Mouse (Mus musculus) forebrain, embryonic 15.5 days (tissue): ENCODE measurements around the gene G6pdx. TPM values are rescaled to one million over a fixed set of nuclear protein-coding genes. Genes with fewer than 3 reads are reported as not detected.
A peak's percentile ranks its signal among the peaks of the same experiment; 100 is the strongest.

ENCODE experiments used
- ATAC-seq: fragments of 200-750 bp; cut with Nextera tagmentation; replicated peaks from 2 replicates; pipeline ENCODE4 v1.8.0; 2017; ENCODE audit warnings: mild to moderate bottlenecking, moderate TSS enrichment, moderate library complexity
- H3K27ac ChIP-seq: fragments of 300-500 bp; sonication (generic); replicated peaks from 2 replicates; pipeline ENCODE4 v1.5.1; 2015; ENCODE audit warnings: mild to moderate bottlenecking, inconsistent platforms
- H3K27me3 ChIP-seq: fragments of 300-500 bp; sonication (generic); 2 replicates; pipeline ENCODE4 v1.6.1; 2015; ENCODE audit warnings: inconsistent platforms
- H3K36me3 ChIP-seq: fragments of 300-500 bp; sonication (generic); 2 replicates; pipeline ENCODE4 v1.6.1; 2015; ENCODE audit warnings: mild to moderate bottlenecking, inconsistent platforms
- H3K4me1 ChIP-seq: fragments of 300-500 bp; sonication (generic); 2 replicates; pipeline ENCODE4 v1.6.1; 2015; ENCODE audit warnings: inconsistent platforms
- H3K4me2 ChIP-seq: fragments of 300-500 bp; sonication (generic); replicated peaks from 2 replicates; pipeline ENCODE4 v1.6.1; 2015; ENCODE audit warnings: mild to moderate bottlenecking, inconsistent platforms
- H3K4me3 ChIP-seq: fragments of 300-500 bp; sonication (generic); 2 replicates; pipeline ENCODE4 v1.5.1; 2015; ENCODE audit warnings: mild to moderate bottlenecking, inconsistent platforms
- H3K9ac ChIP-seq: fragments of 300-500 bp; sonication (generic); replicated peaks from 2 replicates; pipeline ENCODE4 v1.6.1; 2015; ENCODE audit warnings: mild to moderate bottlenecking, inconsistent platforms
- H3K9me3 ChIP-seq: fragments of 300-500 bp; sonication (generic); 2 replicates; pipeline ENCODE4 v1.6.1; 2016; ENCODE audit warnings: inconsistent platforms
- WGBS: fragments of 180-500 bp; shearing (Covaris S2); methylation state at CpG from one replicate; pipeline ENCODE4 v1.1.7; 2015; ENCODE audit warnings: mixed read lengths; 5-methylcytosine and 5-hydroxymethylcytosine counted together
- polyA plus RNA-seq: library from polyadenylated mRNA; unstranded; fragments of >200 nt; fragmentation: Nextera tagmentation; extraction: Ambion mirVana; gene quantifications from 2 replicates; pipeline ENCODE4 v1.2.1, GENCODE M21; 2015

G6pdx gene
- 61.0 and 63.2 TPM in 2 replicates for polyA plus RNA-seq

DNA sequence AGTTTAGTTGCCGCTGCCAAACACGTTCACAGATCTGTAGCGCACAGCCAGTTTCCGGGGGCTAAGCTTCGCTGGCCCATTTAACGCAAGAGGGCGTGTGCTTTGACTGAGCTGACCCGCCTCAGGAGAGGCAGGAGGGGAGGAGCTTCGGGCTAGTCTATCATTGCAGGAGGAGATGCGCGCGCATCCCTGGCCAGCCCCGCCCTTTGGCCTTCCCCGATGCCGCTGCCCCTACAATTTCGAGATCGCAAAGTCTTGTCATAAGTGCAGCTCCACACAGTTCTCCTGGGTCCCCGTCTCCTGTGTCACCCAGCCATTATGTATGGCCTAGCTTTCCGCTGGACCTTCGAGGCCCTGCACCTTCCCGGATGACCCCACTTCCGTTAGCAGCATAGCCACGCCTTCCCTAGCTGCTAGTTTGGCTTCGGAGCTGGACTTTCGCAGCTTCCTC is at the start of gene G6pdx:
TSS of gene G6pdx (minus strand) at position 369 of the 451 bp plus-strand sequence.
- Histone ChIP-seq H3K36me3 (no peaks in the 10 kb centered on the region), H3K4me2 (peak within 1 kb of the TSS; percentile 42), H3K27me3 (no peaks in the 10 kb centered on the region), H3K4me1 (peaks cover 9% of the 10 kb centered on the region), H3K9me3 (no peaks in the 10 kb centered on the region), H3K27ac (peak within 1 kb of the TSS; percentile 81), H3K4me3 (peak within 1 kb of the TSS; percentile 52), H3K9ac (peak within 1 kb of the TSS; percentile 50)
- peak; percentile 83 for ATAC-seq
- 16% methylated on average over 23 of the region's 25 CpGs for WGBS

DNA sequence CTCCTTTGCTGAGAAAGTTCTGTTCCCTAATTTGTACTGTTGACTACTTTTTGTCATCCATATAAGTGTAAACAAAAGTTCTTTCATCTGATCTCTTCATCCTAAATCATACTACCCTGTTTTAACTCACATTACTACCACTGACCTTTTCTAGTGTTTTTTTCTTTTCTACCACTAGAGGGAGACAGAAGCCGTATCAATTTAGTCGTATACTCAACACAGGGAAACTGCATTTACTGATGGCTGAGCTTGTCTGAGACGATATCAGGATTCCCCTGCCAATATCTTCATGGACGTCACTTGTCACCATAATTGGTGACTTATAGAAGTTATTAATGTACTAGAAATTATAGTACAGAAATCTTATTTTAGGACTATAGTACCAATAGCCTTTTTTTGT is 23.8 kb upstream of the G6pdx start:
- H3K9ac ChIP-seq = no peak overlapping the region
- no peaks in the 10 kb centered on the region for H3K9me3 ChIP-seq
- H3K36me3 ChIP-seq = no peaks in the 10 kb centered on the region
- no peaks in the 10 kb centered on the region for H3K27me3 ChIP-seq
- 17% methylated on average over 4 of the region's 4 CpGs for WGBS
- peak; percentile 74 for ATAC-seq
- no peaks in the 10 kb centered on the region for H3K4me1 ChIP-seq
- no peak overlapping the region for H3K4me2 ChIP-seq
- no peak overlapping the region for H3K27ac ChIP-seq
- H3K4me3 ChIP-seq = no peak overlapping the region

DNA sequence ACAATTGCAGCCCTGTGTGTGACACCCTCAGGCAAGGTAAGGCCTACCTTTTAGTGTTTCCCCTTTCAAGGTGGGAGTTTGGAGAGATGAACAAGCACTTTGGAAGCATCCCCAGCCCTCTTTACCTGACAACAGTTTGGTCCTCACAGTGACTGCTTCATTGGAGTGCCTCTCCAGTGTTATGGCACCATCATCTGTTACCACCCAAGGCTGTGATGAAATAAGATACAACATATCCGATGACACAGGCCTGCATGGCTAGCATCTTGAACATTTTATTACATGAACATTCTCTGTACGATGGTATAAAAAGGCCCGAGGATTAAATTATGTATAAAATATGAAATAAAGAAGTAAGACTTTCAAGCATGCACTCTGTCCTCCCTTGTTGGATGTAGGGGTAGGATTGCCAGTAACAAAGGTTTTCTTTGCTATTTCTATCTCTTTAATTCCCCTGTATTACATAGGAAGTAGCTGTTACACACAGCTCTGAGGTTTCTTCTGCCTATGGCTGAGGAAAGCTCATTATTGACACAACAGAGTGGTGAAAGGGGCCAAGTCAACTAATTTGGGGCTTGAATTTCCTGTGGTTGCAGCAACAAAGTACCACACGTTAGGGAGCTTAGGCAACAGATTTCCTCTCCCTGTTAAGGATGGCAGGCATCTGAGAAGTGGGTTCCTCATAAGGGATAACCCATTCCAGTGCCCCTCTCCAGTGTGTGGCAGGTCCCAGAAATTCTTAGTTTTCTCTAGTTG is 22.3 kb upstream of the G6pdx start:
- ATAC-seq = no peak
- Histone ChIP-seq H3K36me3 (no peaks in the 10 kb centered on the region), H3K27ac (no peak overlapping the region), H3K9ac (no peak overlapping the region), H3K4me2 (no peak overlapping the region), H3K4me1 (no peaks in the 10 kb centered on the region), H3K9me3 (no peaks in the 10 kb centered on the region), H3K4me3 (no peak overlapping the region), H3K27me3 (no peaks in the 10 kb centered on the region)
- 83% methylated on average over 4 of the region's 4 CpGs for WGBS

DNA sequence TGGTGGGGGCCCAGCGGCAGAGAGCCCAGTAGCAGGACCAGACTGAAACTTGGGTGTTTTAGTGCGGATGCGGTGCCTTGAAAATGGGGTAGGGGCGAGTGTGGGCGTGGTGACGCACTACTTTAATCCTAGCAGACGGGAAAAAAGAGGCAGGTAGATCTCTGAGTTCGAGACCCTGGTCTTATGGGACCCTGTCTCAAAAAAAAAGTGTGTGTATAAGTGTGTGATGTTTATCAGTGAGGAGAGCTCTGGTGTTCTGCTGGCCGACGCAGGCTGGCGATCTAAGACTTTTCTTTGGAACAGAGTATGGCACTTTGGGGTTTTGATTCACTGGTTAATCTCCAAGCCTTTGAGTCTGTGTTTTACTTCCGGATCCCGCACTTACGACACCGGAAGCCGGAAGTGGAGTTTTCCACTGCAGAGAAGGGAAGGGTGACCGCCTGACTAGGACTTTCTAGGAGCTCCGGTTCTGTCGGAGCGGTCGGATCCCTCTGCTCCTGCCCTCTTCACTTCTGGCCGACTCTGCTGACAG is 362 bp upstream of the G6pdx start:
- peaks cover 9% of the 10 kb centered on the region for H3K4me1 ChIP-seq
- H3K4me3 ChIP-seq = peak overlapping the region; percentile 52
- no peaks in the 10 kb centered on the region for H3K27me3 ChIP-seq
- 17% methylated on average over 22 of the region's 22 CpGs for WGBS
- peak overlapping the region; percentile 50 for H3K9ac ChIP-seq
- no peaks in the 10 kb centered on the region for H3K9me3 ChIP-seq
- peak overlapping the region; percentile 81 for H3K27ac ChIP-seq
- peak overlapping the region; percentile 42 for H3K4me2 ChIP-seq
- peak; percentile 78 for ATAC-seq
- H3K36me3 ChIP-seq = peaks cover 3% of the 10 kb centered on the region; the same call in 1 of the 2 replicates

DNA sequence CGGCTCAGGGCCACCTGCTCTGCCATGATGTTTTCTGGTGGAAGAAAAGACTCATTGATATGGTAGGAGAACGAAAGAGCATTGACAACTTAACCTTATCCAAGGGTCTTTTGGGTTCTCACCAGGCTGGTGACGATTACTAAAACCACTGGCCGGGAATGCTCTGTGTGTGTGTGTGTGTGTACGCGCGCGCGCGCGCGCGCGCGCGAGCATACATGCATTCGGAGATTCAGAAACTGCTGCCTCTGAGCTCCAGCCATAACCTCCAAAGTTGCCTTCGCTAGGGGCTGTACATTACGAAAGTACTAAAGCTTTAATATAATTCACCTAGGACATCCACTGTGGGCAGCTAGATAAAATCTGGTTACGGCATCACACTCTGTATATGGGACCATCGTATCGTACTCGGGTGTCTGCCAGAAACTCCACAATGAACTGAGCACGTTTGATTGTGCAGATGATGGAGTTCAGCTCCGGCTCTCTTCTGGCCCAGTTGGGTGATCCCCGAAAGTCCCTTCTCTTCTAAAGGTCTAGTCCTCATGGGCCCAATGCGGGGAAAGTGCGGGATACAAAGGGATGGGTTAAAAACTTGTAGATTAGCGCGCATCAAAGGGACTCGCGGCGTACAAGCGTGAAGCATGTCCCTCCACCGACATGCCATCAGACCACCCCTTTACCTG is 708 bp downstream of the G6pdx start:
- Histone ChIP-seq H3K9me3 (no peaks in the 10 kb centered on the region), H3K4me3 (peak overlapping the region; percentile 52), H3K9ac (peak overlapping the region; percentile 50), H3K36me3 (no peaks in the 10 kb centered on the region), H3K27ac (peak overlapping the region; percentile 81), H3K4me1 (peaks cover 9% of the 10 kb centered on the region), H3K27me3 (no peaks in the 10 kb centered on the region), H3K4me2 (peak overlapping the region; percentile 42)
- peak; percentile 59 for ATAC-seq
- WGBS = 32% methylated on average over 35 of the region's 35 CpGs

DNA sequence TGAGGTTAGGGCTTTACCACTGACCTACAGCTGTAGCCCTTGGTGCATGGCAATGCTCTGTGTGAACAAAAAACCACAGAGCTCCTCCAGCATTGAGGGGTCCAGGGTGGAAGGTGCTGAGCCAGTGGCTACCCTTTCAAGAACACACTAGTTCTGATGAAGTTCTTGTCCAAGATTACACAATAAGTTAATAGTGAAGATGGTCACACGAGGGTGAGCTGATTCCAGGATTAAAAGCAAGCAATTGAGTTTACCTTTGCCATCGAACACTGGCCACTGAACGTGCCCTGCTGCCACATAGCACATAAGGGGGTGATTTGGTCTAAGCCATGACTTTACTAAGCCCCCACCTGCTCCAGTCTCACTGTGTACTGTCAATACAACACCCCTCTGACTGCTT is 1.9 kb downstream of the G6pdx start:
- WGBS = 83% methylated on average over 3 of the region's 3 CpGs
- no peaks in the 10 kb centered on the region for H3K27me3 ChIP-seq
- no peak overlapping the region for H3K4me2 ChIP-seq
- peaks cover 9% of the 10 kb centered on the region for H3K4me1 ChIP-seq
- H3K27ac ChIP-seq = no peak overlapping the region
- no peaks in the 10 kb centered on the region for H3K9me3 ChIP-seq
- no peak for ATAC-seq
- H3K9ac ChIP-seq = no peak overlapping the region
- no peaks in the 10 kb centered on the region for H3K36me3 ChIP-seq
- H3K4me3 ChIP-seq = no peak overlapping the region

DNA sequence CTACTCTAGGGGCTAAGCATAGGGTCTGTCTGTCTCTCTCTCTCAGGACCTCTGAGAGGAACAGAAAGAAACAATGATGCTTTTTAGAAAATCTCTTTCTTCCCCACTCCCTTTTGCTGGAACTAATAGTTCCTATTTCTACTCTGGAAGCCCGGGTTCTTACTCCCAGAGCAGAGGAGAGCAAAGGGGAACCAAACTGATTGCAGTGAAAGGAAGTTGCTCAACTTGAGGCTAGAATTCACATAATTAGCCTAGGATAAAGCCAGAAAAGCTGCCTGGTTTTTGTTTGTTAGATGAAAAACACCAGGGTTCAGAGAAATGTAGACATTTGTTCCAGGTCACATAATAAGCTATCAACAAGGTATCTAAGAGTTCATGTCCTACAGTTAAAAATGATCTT is 2.7 kb downstream of the G6pdx start:
- ATAC-seq = no peak

DNA sequence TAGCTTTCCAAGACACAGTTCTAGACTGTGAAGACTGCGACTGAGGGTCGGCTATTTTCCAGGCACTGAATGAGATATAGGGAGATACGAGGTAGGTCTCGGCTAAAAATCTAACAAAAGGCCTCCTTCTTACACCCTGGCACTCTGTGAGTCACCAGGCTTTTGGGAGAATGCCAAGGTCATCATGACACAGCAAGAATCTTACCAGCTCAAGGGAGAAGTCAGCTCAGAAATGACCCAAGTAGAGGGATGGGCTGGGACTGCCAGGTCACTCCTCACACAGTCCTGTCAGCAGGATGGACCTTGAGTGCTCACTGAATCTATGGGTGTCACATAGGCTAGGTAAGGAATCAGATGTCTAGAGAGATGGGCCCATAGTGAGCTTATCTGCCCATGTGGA is 3.8 kb downstream of the G6pdx start:
- Histone ChIP-seq H3K27me3 (no peaks in the 10 kb centered on the region), H3K4me3 (no peak overlapping the region), H3K9ac (no peak overlapping the region), H3K4me1 (peaks cover 6% of the 10 kb centered on the region), H3K4me2 (no peak overlapping the region), H3K36me3 (no peaks in the 10 kb centered on the region), H3K27ac (no peak overlapping the region), H3K9me3 (no peaks in the 10 kb centered on the region)
- ATAC-seq = no peak
- WGBS = 85% methylated on average over 4 of the region's 4 CpGs

More for the DNA sequence above, 2.7 kb downstream of the G6pdx start:
- 65% methylated on average over 1 of the region's 1 CpGs for WGBS
- Histone ChIP-seq H3K36me3 (no peaks in the 10 kb centered on the region), H3K9ac (no peak overlapping the region), H3K4me1 (peaks cover 9% of the 10 kb centered on the region), H3K27ac (no peak overlapping the region), H3K4me3 (no peak overlapping the region), H3K9me3 (no peaks in the 10 kb centered on the region), H3K27me3 (no peaks in the 10 kb centered on the region), H3K4me2 (no peak overlapping the region)

DNA sequence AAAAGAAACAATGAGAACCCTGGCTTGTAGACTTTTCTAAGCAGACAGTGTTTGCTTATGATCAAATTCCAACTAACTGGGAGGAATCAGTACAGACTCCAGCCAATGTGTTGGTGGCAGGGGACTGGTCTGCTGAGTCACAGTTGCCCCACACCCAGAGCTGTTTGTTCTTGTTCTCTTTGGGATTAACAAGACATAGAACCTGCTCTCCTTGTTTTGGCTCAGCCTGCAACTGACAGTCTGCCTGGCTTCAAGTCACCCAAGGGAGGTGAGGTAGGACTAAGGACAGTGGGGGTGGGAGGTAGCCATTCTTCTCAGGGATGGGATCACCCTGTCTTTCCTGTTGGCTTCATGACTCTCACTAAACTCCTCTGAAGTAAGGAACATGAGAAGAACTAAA is 4.6 kb downstream of the G6pdx start:
- H3K4me1 ChIP-seq = peaks cover 4% of the 10 kb centered on the region; the same call in 1 of the 2 replicates
- H3K27me3 ChIP-seq = no peaks in the 10 kb centered on the region
- no peaks in the 10 kb centered on the region for H3K36me3 ChIP-seq
- H3K9me3 ChIP-seq = no peaks in the 10 kb centered on the region
- no peak for ATAC-seq
- H3K4me3 ChIP-seq = no peak overlapping the region
- no peak overlapping the region for H3K9ac ChIP-seq
- H3K4me2 ChIP-seq = no peak overlapping the region
- H3K27ac ChIP-seq = no peak overlapping the region

DNA sequence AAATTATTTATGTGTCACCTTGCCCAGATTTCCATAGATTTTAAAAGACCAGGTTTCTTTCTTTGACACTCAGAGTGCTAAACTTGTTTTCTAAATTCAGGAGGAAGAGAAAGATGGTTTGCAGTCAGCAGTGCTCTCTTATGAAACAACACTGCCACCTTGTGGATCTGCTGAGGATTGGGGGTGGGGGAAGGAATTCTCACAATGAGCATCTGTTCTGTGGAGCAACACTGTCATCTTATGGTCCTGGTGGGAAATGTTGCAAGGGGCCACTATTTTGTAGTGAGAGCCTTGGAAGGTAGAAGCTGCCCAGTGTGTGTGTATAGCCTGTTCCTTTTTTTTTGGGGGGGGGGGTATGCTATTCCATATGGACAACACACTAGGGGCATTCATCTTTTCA is 15.6 kb downstream of the G6pdx start:
- no peaks in the 10 kb centered on the region for H3K27me3 ChIP-seq
- H3K4me2 ChIP-seq = no peak overlapping the region
- no peaks in the 10 kb centered on the region for H3K36me3 ChIP-seq
- H3K27ac ChIP-seq = no peak overlapping the region
- no peaks in the 10 kb centered on the region for H3K9me3 ChIP-seq
- H3K9ac ChIP-seq = no peak overlapping the region
- no peaks in the 10 kb centered on the region for H3K4me1 ChIP-seq
- peak; percentile 76 for ATAC-seq
- H3K4me3 ChIP-seq = no peak overlapping the region

DNA sequence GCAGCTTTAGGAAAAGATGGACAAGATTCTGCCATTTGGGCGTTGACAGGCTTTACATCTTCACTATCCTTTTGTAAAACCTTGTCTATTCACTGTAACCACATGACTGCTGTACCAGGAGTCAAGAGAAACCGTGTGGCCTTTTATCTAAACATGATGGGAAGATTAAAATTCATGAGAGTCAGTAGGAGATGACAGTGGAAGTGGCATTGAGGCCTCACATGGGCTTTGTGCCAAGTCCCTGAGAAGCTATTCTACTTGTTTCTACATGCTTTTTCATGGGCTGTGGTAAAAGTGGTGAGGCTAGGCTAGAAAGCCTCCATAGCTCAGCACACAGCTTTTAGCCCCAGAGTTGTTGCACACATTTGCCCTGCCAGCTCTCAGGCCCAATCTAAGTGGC is 20.7 kb downstream of the G6pdx start:
- H3K4me2 ChIP-seq = no peak overlapping the region
- H3K4me1 ChIP-seq = no peaks in the 10 kb centered on the region
- no peaks in the 10 kb centered on the region for H3K27me3 ChIP-seq
- H3K36me3 ChIP-seq = no peaks in the 10 kb centered on the region
- H3K9ac ChIP-seq = no peak overlapping the region
- 49% methylated on average over 2 of the region's 2 CpGs for WGBS
- no peaks in the 10 kb centered on the region for H3K9me3 ChIP-seq
- no peak for ATAC-seq
- H3K4me3 ChIP-seq = no peak overlapping the region
- no peak overlapping the region for H3K27ac ChIP-seq

DNA sequence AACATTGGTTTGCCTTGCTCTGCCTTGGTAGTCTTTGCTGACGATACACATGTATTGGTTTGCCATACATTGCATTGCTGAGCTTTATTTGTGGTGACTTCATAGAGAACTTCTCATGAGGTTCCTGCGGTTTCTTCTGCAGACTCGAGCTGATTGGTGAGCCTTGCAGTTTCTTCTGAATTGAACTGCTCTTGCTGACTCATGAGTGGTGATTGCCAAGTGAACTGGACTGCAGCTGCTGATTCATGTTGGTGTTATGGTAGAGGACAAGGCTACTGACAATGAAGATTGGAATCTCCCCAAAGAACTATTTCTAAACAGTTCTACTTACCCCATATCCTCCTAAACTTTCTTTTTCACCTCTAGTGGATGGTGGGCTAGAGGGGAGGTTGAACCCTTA is 28.9 kb downstream of the G6pdx start:
- H3K9ac ChIP-seq = no peak overlapping the region
- H3K27me3 ChIP-seq = no peaks in the 10 kb centered on the region
- no peaks in the 10 kb centered on the region for H3K36me3 ChIP-seq
- ATAC-seq = no peak
- H3K4me3 ChIP-seq = no peak overlapping the region
- H3K27ac ChIP-seq = no peak overlapping the region
- no peaks in the 10 kb centered on the region for H3K4me1 ChIP-seq
- H3K9me3 ChIP-seq = no peaks in the 10 kb centered on the region
- WGBS = 87% methylated on average over 3 of the region's 3 CpGs
- no peak overlapping the region for H3K4me2 ChIP-seq
